Mouse (Mus musculus) hindbrain, embryonic 11.5 days (tissue): Measurements from ENCODE around the gene Mindy4b-ps. TPM values are rescaled to one million over a fixed set of nuclear protein-coding genes. Genes with fewer than 3 reads are reported as not detected.
A peak's percentile ranks its signal among the peaks of the same experiment; 100 is the strongest.

Source experiments
- ATAC-seq: fragments of 200-750 bp; cut with Nextera tagmentation; 2 replicates; pipeline ENCODE4 v1.8.0; 2017; ENCODE audit warnings: mild to moderate bottlenecking, moderate TSS enrichment, moderate library complexity; ENCODE audit not compliant: low FRiP score
- DNase-seq: peaks from one replicate; pipeline ENCODE4 v3.0.0-alpha.2; 2015; ENCODE audit warnings: low spot score
- H3K27ac ChIP-seq: fragments of 300-500 bp; sonication (generic); 2 replicates; pipeline ENCODE4 v1.5.1; 2014; ENCODE audit warnings: mild to moderate bottlenecking, low read depth, low read length
- H3K27me3 ChIP-seq: fragments of 300-500 bp; sonication (generic); 2 replicates; pipeline ENCODE4 v1.6.1; 2014; ENCODE audit warnings: mild to moderate bottlenecking, low read length, moderate library complexity, mixed read lengths; ENCODE audit not compliant: control insufficient read depth, insufficient read depth
- H3K36me3 ChIP-seq: fragments of 300-500 bp; sonication (generic); 2 replicates; pipeline ENCODE4 v1.6.1; 2014; ENCODE audit warnings: mild to moderate bottlenecking, low read length, moderate library complexity, mixed read lengths; ENCODE audit not compliant: control insufficient read depth, insufficient read depth
- H3K4me1 ChIP-seq: fragments of 300-500 bp; sonication (generic); replicated peaks from 2 replicates; pipeline ENCODE4 v1.6.1; 2014; ENCODE audit warnings: low read length, mixed read lengths; ENCODE audit not compliant: control insufficient read depth, insufficient read depth
- H3K4me2 ChIP-seq: fragments of 300-500 bp; sonication (generic); replicated peaks from 2 replicates; pipeline ENCODE4 v1.6.1; 2014; ENCODE audit warnings: mild to moderate bottlenecking, low read depth, low read length
- H3K4me3 ChIP-seq: fragments of 300-500 bp; sonication (generic); 2 replicates; pipeline ENCODE4 v1.5.1; 2014; ENCODE audit warnings: low read depth, low read length
- H3K9ac ChIP-seq: fragments of 300-500 bp; sonication (generic); 2 replicates; pipeline ENCODE4 v1.6.1; 2014; ENCODE audit warnings: low read depth, low read length
- H3K9me3 ChIP-seq: fragments of 300-500 bp; sonication (generic); 2 replicates; pipeline ENCODE4 v1.6.1; 2016; ENCODE audit warnings: low read length; ENCODE audit not compliant: control insufficient read depth
- WGBS: fragments of 180-500 bp; shearing (Covaris S2); extraction: QIAGEN DNeasy Blood & Tissue Kit; methylation state at CpG from one replicate; pipeline ENCODE4 v1.1.7; 2014; 5-methylcytosine and 5-hydroxymethylcytosine counted together
- polyA plus RNA-seq: library from polyadenylated mRNA; unstranded; fragments of >200 nt; fragmentation: Nextera tagmentation; extraction: Ambion mirVana; gene quantifications from 2 replicates; pipeline ENCODE4 v1.2.1, GENCODE M21; 2014

Gene Mindy4b-ps
- polyA plus RNA-seq, 1 experiment from 2014 or later = not detected

GRCm38 (mm10) chr3:58798676-58799075 is 23.4 kb downstream of the Mindy4b-ps start:
- no peak overlapping the region for H3K4me3 ChIP-seq
- H3K36me3 ChIP-seq = no peaks in the 10 kb centered on the region
- no peak for DNase-seq
- WGBS = 74% methylated on average over 4 of the region's 4 CpGs
- H3K27ac ChIP-seq = no peak overlapping the region
- ATAC-seq = no peak
- H3K4me2 ChIP-seq = no peak overlapping the region
- no peaks in the 10 kb centered on the region for H3K27me3 ChIP-seq
- no peak overlapping the region for H3K9ac ChIP-seq
- H3K4me1 ChIP-seq = no peaks in the 10 kb centered on the region
- no peaks in the 10 kb centered on the region for H3K9me3 ChIP-seq

- H3K36me3 ChIP-seq = no peaks in the 10 kb centered on the region
- no peaks in the 10 kb centered on the region for H3K4me1 ChIP-seq
- no peak overlapping the region for H3K4me3 ChIP-seq
- ATAC-seq = no peak
- DNase-seq = no peak
- H3K27ac ChIP-seq = no peak overlapping the region
- 83% methylated on average over 8 of the region's 8 CpGs for WGBS
- no peak overlapping the region for H3K9ac ChIP-seq
- H3K9me3 ChIP-seq = no peaks in the 10 kb centered on the region
- H3K4me2 ChIP-seq = no peak overlapping the region
- H3K27me3 ChIP-seq = no peaks in the 10 kb centered on the region
These were observed 23.9 kb downstream of the Mindy4b-ps start for GRCm38 (mm10) chr3:58798245-58798644.

GRCm38 (mm10) chr3:58789473-58789872 is 32.6 kb downstream of the Mindy4b-ps start:
- H3K27ac ChIP-seq = no peak overlapping the region
- H3K4me1 ChIP-seq = no peaks in the 10 kb centered on the region
- ATAC-seq = no peak
- no peaks in the 10 kb centered on the region for H3K36me3 ChIP-seq
- H3K27me3 ChIP-seq = no peaks in the 10 kb centered on the region
- H3K4me3 ChIP-seq = no peak overlapping the region
- 76% methylated on average over 7 of the region's 7 CpGs for WGBS
- no peak overlapping the region for H3K4me2 ChIP-seq
- no peak overlapping the region for H3K9ac ChIP-seq
- H3K9me3 ChIP-seq = no peaks in the 10 kb centered on the region
- no peak for DNase-seq

GRCm38 (mm10) chr3:58789033-58789432 is 33.1 kb downstream of the Mindy4b-ps start:
- H3K4me1 ChIP-seq = no peaks in the 10 kb centered on the region
- ATAC-seq (no peak), DNase-seq (no peak)
- H3K36me3 ChIP-seq = no peaks in the 10 kb centered on the region
- no peak overlapping the region for H3K4me3 ChIP-seq
- H3K27ac ChIP-seq = no peak overlapping the region
- WGBS = 75% methylated on average over 5 of the region's 5 CpGs
- H3K4me2 ChIP-seq = no peak overlapping the region
- H3K9ac ChIP-seq = no peak overlapping the region
- H3K9me3 ChIP-seq = no peaks in the 10 kb centered on the region
- no peaks in the 10 kb centered on the region for H3K27me3 ChIP-seq

GRCm38 (mm10) chr3:58786470-58786869 is 35.6 kb downstream of the Mindy4b-ps start:
- H3K27ac ChIP-seq = no peak overlapping the region
- no peak for ATAC-seq

GRCm38 (mm10) chr3:58785863-58786262 is 36.2 kb downstream of the Mindy4b-ps start:
- DNase-seq (peak; percentile 78), ATAC-seq (no peak)
- Histone ChIP-seq H3K27me3 (no peaks in the 10 kb centered on the region), H3K4me3 (no peak overlapping the region), H3K36me3 (no peaks in the 10 kb centered on the region), H3K9me3 (no peaks in the 10 kb centered on the region), H3K4me1 (no peaks in the 10 kb centered on the region), H3K4me2 (no peak overlapping the region), H3K9ac (no peak overlapping the region), H3K27ac (no peak overlapping the region)
- WGBS = 34% methylated on average over 10 of the region's 10 CpGs

More at GRCm38 (mm10) chr3:58786470-58786869, 35.6 kb downstream of the Mindy4b-ps start:
- 74% methylated on average over 4 of the region's 4 CpGs for WGBS
- DNase-seq = no peak
- no peak overlapping the region for H3K4me3 ChIP-seq
- H3K9me3 ChIP-seq = no peaks in the 10 kb centered on the region
- no peaks in the 10 kb centered on the region for H3K36me3 ChIP-seq
- no peaks in the 10 kb centered on the region for H3K4me1 ChIP-seq
- H3K27me3 ChIP-seq = no peaks in the 10 kb centered on the region
- no peak overlapping the region for H3K9ac ChIP-seq
- no peak overlapping the region for H3K4me2 ChIP-seq

GRCm38 (mm10) chr3:58784219-58785092 is 37.7 kb downstream of the Mindy4b-ps start:
- Histone ChIP-seq H3K27ac (no peak overlapping the region), H3K9me3 (no peaks in the 10 kb centered on the region), H3K4me2 (no peak overlapping the region), H3K4me1 (no peaks in the 10 kb centered on the region), H3K4me3 (no peak overlapping the region), H3K9ac (no peak overlapping the region), H3K36me3 (no peaks in the 10 kb centered on the region), H3K27me3 (no peaks in the 10 kb centered on the region)
- WGBS = 34% methylated on average over 8 of the region's 8 CpGs
- DNase-seq (peak; percentile 46), ATAC-seq (no peak)

GRCm38 (mm10) chr3:58783602-58784218 is 38.4 kb downstream of the Mindy4b-ps start:
- no peaks in the 10 kb centered on the region for H3K36me3 ChIP-seq
- DNase-seq = no peak
- no peak overlapping the region for H3K4me3 ChIP-seq
- no peak overlapping the region for H3K9ac ChIP-seq
- ATAC-seq = no peak
- H3K4me1 ChIP-seq = no peaks in the 10 kb centered on the region
- H3K27me3 ChIP-seq = no peaks in the 10 kb centered on the region
- 55% methylated on average over 8 of the region's 8 CpGs for WGBS
- H3K27ac ChIP-seq = no peak overlapping the region
- no peak overlapping the region for H3K4me2 ChIP-seq
- H3K9me3 ChIP-seq = no peaks in the 10 kb centered on the region

GRCm38 (mm10) chr3:58756429-58756828 is 65.7 kb downstream of the Mindy4b-ps start:
- Histone ChIP-seq H3K9ac (no peak overlapping the region), H3K4me2 (no peak overlapping the region), H3K27me3 (no peaks in the 10 kb centered on the region), H3K9me3 (no peaks in the 10 kb centered on the region), H3K27ac (no peak overlapping the region), H3K4me1 (no peaks in the 10 kb centered on the region), H3K4me3 (no peak overlapping the region), H3K36me3 (no peaks in the 10 kb centered on the region)
- ATAC-seq = no peak
- WGBS = 83% methylated on average over 1 of the region's 1 CpGs
- no peak for DNase-seq
